Mouse (Mus musculus) liver, embryonic 14.5 days (tissue): ENCODE measurements around the gene Slc25a4.

ENCODE experiments used
- CTCF ChIP-seq: IDR thresholded peaks from 2 replicates; pipeline ENCODE4 v1.5.1; 2016; ENCODE audit warnings: antibody characterized with exemption, low read depth, control low read depth
- EP300 ChIP-seq: IDR thresholded peaks from 2 replicates; pipeline ENCODE4 v1.6.1; 2016; ENCODE audit warnings: antibody characterized with exemption, low read depth

GRCm38 (mm10) chr8:46197673-46198072, 13.4 kb downstream of the Slc25a4 start:
- TF ChIP-seq EP300 (no peak), CTCF (no peak)
